Mouse (Mus musculus) stomach, postnatal 0 days (tissue): Measurements from ENCODE around the gene Il6st. TPM values are rescaled to one million over a fixed set of nuclear protein-coding genes. Genes with fewer than 3 reads are reported as not detected.

Experiments used
- ATAC-seq: fragments of 200-750 bp; cut with Nextera tagmentation; 2 replicates; pipeline ENCODE4 v1.8.0; 2017; ENCODE audit not compliant: low FRiP score, low TSS enrichment
- DNase-seq: peaks from one replicate; pipeline ENCODE4 v3.0.0-alpha.2; 2016; ENCODE audit warnings: low spot score
- H3K27ac ChIP-seq: fragments of 300-500 bp; sonication (generic); replicated peaks from 2 replicates; pipeline ENCODE4 v1.5.1; 2014; ENCODE audit warnings: mild to moderate bottlenecking, control low read depth
- H3K27me3 ChIP-seq: fragments of 300-500 bp; sonication (generic); 2 replicates; pipeline ENCODE4 v1.6.1; 2014; ENCODE audit warnings: low read length; ENCODE audit not compliant: control insufficient read depth, insufficient read depth
- H3K36me3 ChIP-seq: fragments of 300-500 bp; sonication (generic); 2 replicates; pipeline ENCODE4 v1.6.1; 2014; ENCODE audit warnings: low read length, mixed read lengths; ENCODE audit not compliant: control insufficient read depth, insufficient read depth
- H3K4me1 ChIP-seq: fragments of 300-500 bp; sonication (generic); replicated peaks from 2 replicates; pipeline ENCODE4 v1.6.1; 2014; ENCODE audit warnings: antibody characterized with exemption; ENCODE audit not compliant: control insufficient read depth, insufficient read depth
- H3K4me2 ChIP-seq: fragments of 300-500 bp; sonication (generic); replicated peaks from 2 replicates; pipeline ENCODE4 v1.6.1; 2014; ENCODE audit warnings: low read depth, mild to moderate bottlenecking, control low read depth, moderate library complexity
- H3K4me3 ChIP-seq: fragments of 300-500 bp; sonication (generic); 2 replicates; pipeline ENCODE4 v1.5.1; 2014; ENCODE audit warnings: low read depth, low read length, control low read depth
- H3K9ac ChIP-seq: fragments of 300-500 bp; sonication (generic); 2 replicates; pipeline ENCODE4 v1.6.1; 2014; ENCODE audit warnings: mild to moderate bottlenecking, low read length, control low read depth, mixed read lengths
- H3K9me3 ChIP-seq: fragments of 300-500 bp; sonication (generic); 2 replicates; pipeline ENCODE4 v1.6.1; 2016; ENCODE audit warnings: low read length; ENCODE audit not compliant: control insufficient read depth
- CTCF ChIP-seq: IDR thresholded peaks from 2 replicates; pipeline ENCODE4 v1.5.1; 2016; ENCODE audit warnings: antibody characterized with exemption, low read depth, mild to moderate bottlenecking, moderate library complexity
- EP300 ChIP-seq: optimal IDR thresholded peaks from 2 replicates; pipeline ENCODE3; 2016; ENCODE audit warnings: antibody characterized with exemption
- WGBS: fragments of 180-500 bp; shearing (Covaris S2); extraction: QIAGEN DNeasy Blood & Tissue Kit; methylation state at CpG from one replicate; pipeline ENCODE4 v1.1.7; 2014; 5-methylcytosine and 5-hydroxymethylcytosine counted together
- polyA plus RNA-seq: library from polyadenylated mRNA; unstranded; fragments of >200 nt; fragmentation: Nextera tagmentation; extraction: Ambion mirVana; gene quantifications from 2 replicates; pipeline ENCODE4 v1.2.1, GENCODE M21; 2015

Il6st gene
- polyA plus RNA-seq, 1 experiment from 2014 or later = 25.8 TPM

- TF ChIP-seq EP300 = no peak
- no peak for TF ChIP-seq CTCF
- H3K4me3 ChIP-seq = no peak overlapping the region
- no peak overlapping the region for H3K27ac ChIP-seq
- H3K36me3 ChIP-seq = peaks cover 28% of the 10 kb centered on the region
- no peaks in the 10 kb centered on the region for H3K27me3 ChIP-seq
- no peak overlapping the region for H3K4me2 ChIP-seq
- DNase-seq (no peak), ATAC-seq (no peak)
- WGBS = 84% methylated on average over 14 of the region's 14 CpGs
- no peak overlapping the region for H3K9ac ChIP-seq
- no peaks in the 10 kb centered on the region for H3K4me1 ChIP-seq
- no peaks in the 10 kb centered on the region for H3K9me3 ChIP-seq
These were observed 27.9 kb downstream of the Il6st start for GRCm38 (mm10) chr13:112491636-112492284.

DNA sequence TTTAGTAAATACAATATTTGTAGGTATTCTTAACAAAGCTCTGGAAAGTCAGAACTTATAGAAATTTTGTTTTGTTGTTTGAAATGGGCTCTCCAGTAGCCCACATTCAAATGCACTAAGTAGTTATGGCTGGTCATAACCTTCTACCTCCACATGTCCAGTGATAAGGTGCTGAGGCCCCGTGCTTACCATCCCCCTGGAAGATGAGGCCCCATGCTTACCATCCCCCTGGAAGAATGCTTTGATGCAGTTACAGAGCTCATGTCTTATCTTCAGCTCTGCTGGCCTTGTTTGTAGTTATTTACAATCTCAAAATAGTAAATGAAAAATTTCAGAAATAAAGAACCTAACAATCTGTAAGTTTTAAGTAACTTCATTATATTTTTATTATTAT, 28.4 kb downstream of the Il6st start:
- no peak overlapping the region for H3K27ac ChIP-seq
- WGBS = 64% methylated on average over 1 of the region's 1 CpGs
- ATAC-seq (no peak), DNase-seq (no peak)
- H3K4me3 ChIP-seq = no peak overlapping the region
- no peak for TF ChIP-seq CTCF
- TF ChIP-seq EP300 = no peak
- H3K4me1 ChIP-seq = no peaks in the 10 kb centered on the region
- H3K36me3 ChIP-seq = peaks cover 30% of the 10 kb centered on the region
- H3K27me3 ChIP-seq = no peaks in the 10 kb centered on the region
- no peaks in the 10 kb centered on the region for H3K9me3 ChIP-seq
- H3K9ac ChIP-seq = no peak overlapping the region
- H3K4me2 ChIP-seq = no peak overlapping the region

DNA sequence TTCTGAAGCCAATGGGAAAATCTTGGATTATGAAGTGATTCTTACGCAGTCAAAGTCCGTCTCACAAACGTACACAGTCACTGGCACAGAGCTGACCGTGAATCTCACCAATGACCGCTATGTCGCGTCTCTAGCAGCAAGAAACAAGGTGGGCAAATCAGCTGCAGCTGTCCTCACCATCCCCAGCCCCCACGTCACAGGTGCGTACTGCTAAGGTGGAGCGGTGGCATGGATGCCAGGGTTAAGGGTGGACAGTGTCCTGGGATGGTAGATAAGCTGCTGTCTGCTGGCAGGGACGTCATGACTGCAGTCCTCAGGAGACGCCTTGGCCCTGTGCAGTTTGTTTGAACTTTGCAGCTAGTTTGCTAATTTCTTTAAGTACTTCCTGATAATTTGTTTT, 30.7 kb downstream of the Il6st start:
- ATAC-seq (peak; percentile 49), DNase-seq (no peak)
- H3K9me3 ChIP-seq = no peaks in the 10 kb centered on the region
- no peak overlapping the region for H3K4me2 ChIP-seq
- H3K4me1 ChIP-seq = no peaks in the 10 kb centered on the region
- 82% methylated on average over 12 of the region's 12 CpGs for WGBS
- H3K9ac ChIP-seq = no peak overlapping the region
- peaks cover 36% of the 10 kb centered on the region for H3K36me3 ChIP-seq
- H3K27me3 ChIP-seq = no peaks in the 10 kb centered on the region
- no peak overlapping the region for H3K27ac ChIP-seq
- no peak overlapping the region for H3K4me3 ChIP-seq
- TF ChIP-seq CTCF (no peak), EP300 (no peak)

DNA sequence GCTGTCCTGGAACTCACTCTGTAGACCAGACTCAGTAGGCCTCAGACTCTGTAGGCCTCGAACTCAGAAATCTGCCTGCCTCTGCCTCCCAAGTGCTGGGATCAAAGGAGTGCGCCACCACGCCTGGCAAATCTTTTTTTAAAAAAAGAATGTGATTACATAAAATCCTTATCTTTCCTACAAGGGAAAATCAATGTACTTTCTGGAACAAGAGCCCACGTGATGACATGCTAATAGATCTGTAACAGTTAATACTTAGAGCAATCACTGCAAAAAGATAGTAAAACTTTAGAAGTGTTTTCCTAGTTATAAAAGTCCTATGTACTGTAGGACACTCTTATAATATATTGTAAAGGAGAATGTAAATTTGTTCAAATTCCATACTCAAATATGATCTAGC, 36.2 kb downstream of the Il6st start:
- peaks cover 46% of the 10 kb centered on the region for H3K36me3 ChIP-seq
- no peaks in the 10 kb centered on the region for H3K4me1 ChIP-seq
- H3K4me3 ChIP-seq = no peak overlapping the region
- no peak overlapping the region for H3K9ac ChIP-seq
- no peak overlapping the region for H3K27ac ChIP-seq
- DNase-seq (no peak), ATAC-seq (no peak)
- H3K9me3 ChIP-seq = no peaks in the 10 kb centered on the region
- no peak overlapping the region for H3K4me2 ChIP-seq
- no peaks in the 10 kb centered on the region for H3K27me3 ChIP-seq
- 81% methylated on average over 4 of the region's 4 CpGs for WGBS
- TF ChIP-seq CTCF (no peak), EP300 (no peak)

GRCm38 (mm10) chr13:112500466-112500865, 36.6 kb downstream of the Il6st start:
- Histone ChIP-seq H3K9ac (no peak overlapping the region), H3K27me3 (no peaks in the 10 kb centered on the region), H3K36me3 (peaks cover 46% of the 10 kb centered on the region), H3K4me3 (no peak overlapping the region), H3K4me1 (no peaks in the 10 kb centered on the region), H3K4me2 (no peak overlapping the region), H3K27ac (peak overlapping the region; percentile 49; the same call in 1 of the 2 replicates), H3K9me3 (no peaks in the 10 kb centered on the region)
- DNase-seq (peak; percentile 58), ATAC-seq (peak; percentile 86)
- TF ChIP-seq EP300 (no peak), CTCF (no peak)
- 55% methylated on average over 9 of the region's 9 CpGs for WGBS

- H3K4me1 ChIP-seq = no peaks in the 10 kb centered on the region
- DNase-seq (no peak), ATAC-seq (no peak)
- no peak overlapping the region for H3K9ac ChIP-seq
- no peak overlapping the region for H3K4me2 ChIP-seq
- no peak overlapping the region for H3K4me3 ChIP-seq
- no peaks in the 10 kb centered on the region for H3K27me3 ChIP-seq
- no peaks in the 10 kb centered on the region for H3K9me3 ChIP-seq
- peaks cover 44% of the 10 kb centered on the region for H3K36me3 ChIP-seq
- TF ChIP-seq EP300 = no peak
- no peak for TF ChIP-seq CTCF
- H3K27ac ChIP-seq = no peak overlapping the region
- WGBS = 90% methylated on average over 13 of the region's 13 CpGs
These were observed 40.0 kb downstream of the Il6st start for GRCm38 (mm10) chr13:112503846-112504245.
